Mouse (Mus musculus) small intestine, adult 2 months (tissue): ENCODE measurements around the gene F13a1.

ENCODE experiments used
- CTCF ChIP-seq: fragments of 200-500 bp; IDR thresholded peaks from 2 replicates; pipeline ENCODE4 v1.5.1; 2012; ENCODE audit warnings: low read depth, mild to moderate bottlenecking, control low read depth, inconsistent platforms, low read length, moderate library complexity, mixed read lengths; ENCODE audit not compliant: insufficient replicate concordance, insufficient read length; ENCODE audit errors: extremely low read depth
- POLR2A ChIP-seq: fragments of 200-500 bp; IDR thresholded peaks from 2 replicates; pipeline ENCODE4 v1.6.1; 2012; ENCODE audit warnings: low read depth, mild to moderate bottlenecking, control low read depth, inconsistent platforms, low read length, moderate library complexity

- no peak for TF ChIP-seq CTCF
- no peak for TF ChIP-seq POLR2A
Observed at GRCm38 (mm10) chr13:37006224-37006623, 43.8 kb downstream of the F13a1 start.
